Mouse (Mus musculus): Measurements from ENCODE around the gene AU022252. TPM values are rescaled to one million over a fixed set of nuclear protein-coding genes. Genes with fewer than 3 reads are reported as not detected.

AU022252 gene
- total and polyA plus RNA-seq, 3 experiments = 12.3 to 24.9 TPM; not detected in 1

DNA sequence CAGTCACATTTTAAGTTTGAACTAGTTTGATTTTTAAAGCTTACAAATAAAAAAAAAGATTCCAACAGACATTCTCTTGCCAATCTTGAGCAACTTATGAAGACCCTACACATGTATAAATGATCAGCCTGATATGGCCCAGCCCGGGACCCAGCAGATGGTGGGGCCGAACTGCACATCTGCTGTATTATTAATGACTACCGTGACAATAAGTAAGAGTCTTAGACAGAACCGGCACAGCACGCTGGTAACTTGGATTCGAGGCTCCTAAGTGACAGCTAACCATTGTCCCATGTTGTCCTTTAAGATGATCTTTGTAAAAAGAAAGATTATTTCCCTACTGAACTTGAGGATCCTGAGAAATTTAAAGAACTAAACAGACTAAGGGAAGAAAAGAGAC lies 43.1 kb downstream of the AU022252 start:
- peak overlapping the region; percentile 98 for H3K9ac ChIP-seq (ENCODE audit: control insufficient read depth, low read depth, low read length, poor library complexity, severe bottlenecking)
- H3K27me3 ChIP-seq (ENCODE audit: control insufficient read depth in 1 of 2, insufficient read depth in 2 of 2, low read length in 2 of 2) = no peaks in the 10 kb centered on the region
- TF ChIP-seq ZKSCAN1 (IDR thresholded peaks at IDR 0.05; ENCODE audit: low read depth, low read length) (no peak), HCFC1 (IDR thresholded peaks at IDR 0.05; ENCODE audit: low read depth, low read length) (no peak), KAT2A (conservative IDR thresholded peaks at IDR 0.05; ENCODE audit: low read depth, low read length) (no peak), UBTF (IDR thresholded peaks at IDR 0.05; ENCODE audit: borderline replicate concordance, insufficient read depth, low read depth, low read length) (no peak), MAX (IDR thresholded peaks at IDR 0.05; ENCODE audit: low read length) (no peak), E2F4 (IDR thresholded peaks at IDR 0.05; ENCODE audit: borderline replicate concordance, low read depth, low read length) (no peak), EP300 (IDR thresholded peaks at IDR 0.05; ENCODE audit: low read depth in 1 of 2, low read length in 2 of 2) (no peak), MEF2A (IDR thresholded peaks at IDR 0.05; ENCODE audit: extremely low read depth, insufficient replicate concordance, low read depth, low read length, poor library complexity, severe bottlenecking) (no peak), ELF1 (IDR thresholded peaks at IDR 0.05; ENCODE audit: low read depth, low read length) (no peak), NRF1 (IDR thresholded peaks at IDR 0.05; ENCODE audit: insufficient read depth, low read depth, low read length, poor library complexity, severe bottlenecking) (no peak), POLR2A (IDR thresholded peaks at IDR 0.05; ENCODE audit: control insufficient read depth in 1 of 2, insufficient read depth in 1 of 2, low read depth in 1 of 2, low read length in 2 of 2, poor library complexity in 1 of 2) (no peak), RCOR1 (IDR thresholded peaks at IDR 0.05; ENCODE audit: low read depth, low read length) (no peak), MXI1 (IDR thresholded peaks at IDR 0.05; ENCODE audit: low read depth, low read length) (no peak), MAZ (IDR thresholded peaks at IDR 0.05; ENCODE audit: low read depth, low read length) (no peak), CTCF (IDR thresholded peaks at IDR 0.05 in 2 of 3, conservative IDR thresholded peaks at IDR 0.05 in 1 of 3; ENCODE audit: control insufficient read depth in 1 of 3, insufficient read depth in 1 of 3, low read depth in 2 of 3, low read length in 3 of 3, poor library complexity in 1 of 3, severe bottlenecking in 1 of 3) (no peak), USF2 (IDR thresholded peaks at IDR 0.05; ENCODE audit: borderline replicate concordance in 1 of 2, insufficient read depth in 1 of 2, low read depth in 1 of 2, low read length in 2 of 2) (no peak), MYB (IDR thresholded peaks at IDR 0.05; ENCODE audit: low read depth, low read length) (no peak)
- peak overlapping the region; percentile 74 to 96 for H3K4me3 ChIP-seq (ENCODE audit: control insufficient read depth in 1 of 2, insufficient read depth in 1 of 2, low read depth in 2 of 2, low read length in 2 of 2)
- H3K36me3 ChIP-seq (ENCODE audit: control insufficient read depth in 1 of 2, insufficient read depth in 2 of 2, low read length in 2 of 2) = peaks cover 8 to 68% of the 10 kb centered on the region in 2 experiments
- no peaks in the 10 kb centered on the region for H3K9me3 ChIP-seq (replicated peaks; ENCODE audit: insufficient read depth, low read length)
- H3K79me2 ChIP-seq (ENCODE audit: control insufficient read depth, insufficient read depth, low read length, poor library complexity) = peaks cover 44% of the 10 kb centered on the region
- peaks cover 18 to 54% of the 10 kb centered on the region in 2 experiments for H3K4me1 ChIP-seq (ENCODE audit: control insufficient read depth in 1 of 2, insufficient read depth in 2 of 2, low read length in 2 of 2)
- DNase-seq (ENCODE audit: low read depth, low spot score) = peak; percentile 67
- peak overlapping the region; percentile 100 for H3K27ac ChIP-seq (ENCODE audit: control insufficient read depth, low read depth, low read length)

DNA sequence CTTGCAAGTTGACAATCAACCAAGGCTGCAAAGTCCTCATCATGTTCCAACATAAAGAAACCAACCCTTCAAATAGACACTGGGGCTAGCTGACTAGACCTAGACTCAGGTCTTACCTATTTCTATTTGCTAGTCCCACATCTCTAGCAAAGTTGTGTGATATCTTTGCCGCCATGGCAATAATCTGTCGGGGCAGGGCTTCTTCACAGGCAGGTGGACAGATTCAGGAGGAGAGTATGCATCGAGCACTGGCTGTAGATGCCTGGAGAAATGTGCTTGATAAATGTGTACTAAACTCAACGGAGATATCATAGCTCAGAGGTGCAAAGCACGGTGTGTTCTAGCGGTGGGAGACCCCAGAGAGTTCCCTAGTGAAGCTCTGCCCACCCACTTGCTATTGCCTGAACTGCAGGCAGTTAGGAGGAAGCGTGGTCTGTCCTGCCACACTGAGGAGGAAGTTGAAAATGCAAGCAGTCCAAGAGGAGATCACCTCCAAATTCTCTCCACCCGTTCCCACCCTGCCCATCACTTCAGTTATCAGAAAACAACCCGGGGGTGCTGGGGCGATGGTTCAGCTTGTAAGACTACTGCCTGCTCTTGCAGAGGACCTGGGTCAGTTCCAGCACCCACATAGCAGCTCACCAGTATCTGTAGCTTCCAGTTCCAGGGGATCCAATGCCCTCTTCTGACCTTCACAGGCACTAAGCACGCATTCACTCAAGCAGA lies 44.3 kb downstream of the AU022252 start:
- H3K4me3 ChIP-seq (ENCODE audit: control insufficient read depth in 1 of 2, insufficient read depth in 1 of 2, low read depth in 2 of 2, low read length in 2 of 2) = peak overlapping the region; percentile 74 to 84
- peaks cover 10 to 47% of the 10 kb centered on the region in 2 experiments for H3K4me1 ChIP-seq (ENCODE audit: control insufficient read depth in 1 of 2, insufficient read depth in 2 of 2, low read length in 2 of 2)
- TF ChIP-seq NRF1 (IDR thresholded peaks at IDR 0.05; ENCODE audit: insufficient read depth, low read depth, low read length, poor library complexity, severe bottlenecking) (no peak), USF2 (IDR thresholded peaks at IDR 0.05; ENCODE audit: borderline replicate concordance in 1 of 2, insufficient read depth in 1 of 2, low read depth in 1 of 2, low read length in 2 of 2) (no peak), NELFE (IDR thresholded peaks at IDR 0.05; ENCODE audit: low read depth, low read length) (peak; percentile 63), ZC3H11A (IDR thresholded peaks at IDR 0.05; ENCODE audit: low read depth, low read length) (no peak), CTCF (IDR thresholded peaks at IDR 0.05 in 2 of 3, conservative IDR thresholded peaks at IDR 0.05 in 1 of 3; ENCODE audit: control insufficient read depth in 1 of 3, insufficient read depth in 1 of 3, low read depth in 2 of 3, low read length in 3 of 3, poor library complexity in 1 of 3, severe bottlenecking in 1 of 3) (peak; percentile 22 to 49 (median 24); a peak in 3 of 6 replicates), MYC (IDR thresholded peaks at IDR 0.05; ENCODE audit: low read depth, low read length) (peak; percentile 76), ETS1 (IDR thresholded peaks at IDR 0.05; ENCODE audit: low read depth, low read length) (peak; percentile 73), RAD21 (IDR thresholded peaks at IDR 0.05; ENCODE audit: low read depth, low read length) (peak; percentile 42), CHD2 (IDR thresholded peaks at IDR 0.05; ENCODE audit: low read length) (no peak), MYB (IDR thresholded peaks at IDR 0.05; ENCODE audit: low read depth, low read length) (no peak), HCFC1 (IDR thresholded peaks at IDR 0.05; ENCODE audit: low read depth, low read length) (peak; percentile 37; the same call in 1 of the 2 replicates), RCOR1 (IDR thresholded peaks at IDR 0.05; ENCODE audit: low read depth, low read length) (no peak), ZNF384 (IDR thresholded peaks at IDR 0.05; ENCODE audit: low read depth, low read length) (no peak), GABPA (IDR thresholded peaks at IDR 0.05; ENCODE audit: low read depth, low read length) (no peak), KAT2A (conservative IDR thresholded peaks at IDR 0.05; ENCODE audit: low read depth, low read length) (no peak), MAX (IDR thresholded peaks at IDR 0.05; ENCODE audit: low read length) (0 out of 2 replicates have a peak, but pooled peaks have one; percentile 44), TCF12 (IDR thresholded peaks at IDR 0.05; ENCODE audit: low read depth, low read length) (peak; percentile 67; the same call in 1 of the 2 replicates), POLR2AphosphoS5 (IDR thresholded peaks at IDR 0.05; ENCODE audit: borderline replicate concordance, low read depth, low read length) (no peak)

More for the DNA sequence above, 44.3 kb downstream of the AU022252 start:
- no peaks in the 10 kb centered on the region for H3K9me3 ChIP-seq (replicated peaks; ENCODE audit: insufficient read depth, low read length)
- H3K79me2 ChIP-seq (ENCODE audit: control insufficient read depth, insufficient read depth, low read length, poor library complexity) = peaks cover 45% of the 10 kb centered on the region
- H3K27me3 ChIP-seq (ENCODE audit: control insufficient read depth in 1 of 2, insufficient read depth in 2 of 2, low read length in 2 of 2) = no peaks in the 10 kb centered on the region
- peak overlapping the region; percentile 92 for H3K27ac ChIP-seq (ENCODE audit: control insufficient read depth, low read depth, low read length)
- peak; percentile 91 for DNase-seq (ENCODE audit: low read depth, low spot score)
- peaks cover 13 to 65% of the 10 kb centered on the region in 2 experiments for H3K36me3 ChIP-seq (ENCODE audit: control insufficient read depth in 1 of 2, insufficient read depth in 2 of 2, low read length in 2 of 2)
- H3K9ac ChIP-seq (ENCODE audit: control insufficient read depth, low read depth, low read length, poor library complexity, severe bottlenecking) = peak overlapping the region; percentile 98

All from MEL (cell line).